Comparison of ENCODE assay signal across 30 mouse cellular contexts in genomic region chr5:27037796-27038195, GRCm38 (mm10).
"Had no signal": no experiment of that assay in that cellular context is flagged by ENCODE, and none has a peak within 500 bp of the region (broad histone marks: within the 10 kb centered on the region; RNA-seq: fewer than 3 reads in every experiment).

No protein-coding gene starts in this region.

- H3K36me3 ChIP-seq: limb, embryonic 10.5 days; limb, embryonic 12.5 days; limb, embryonic 13.5 days; limb, embryonic 15.5 days; liver, embryonic 12.5 days; liver, embryonic 13.5 days; liver, embryonic 15.5 days; lung, embryonic 15.5 days; midbrain, embryonic 10.5 days; midbrain, embryonic 12.5 days; midbrain, embryonic 13.5 days; midbrain, embryonic 15.5 days; neural tube, embryonic 12.5 days had no signal

- H3K9ac ChIP-seq: limb, embryonic 12.5 days; limb, embryonic 13.5 days; limb, embryonic 15.5 days; liver, embryonic 12.5 days; liver, embryonic 13.5 days; liver, embryonic 14.5 days; liver, embryonic 15.5 days; liver, postnatal 0 days; lung, embryonic 14.5 days; lung, embryonic 15.5 days; midbrain, embryonic 12.5 days; midbrain, embryonic 13.5 days; midbrain, embryonic 15.5 days; neural tube, embryonic 12.5 days had no signal

- H3K4me3 ChIP-seq: limb, embryonic 10.5 days; limb, embryonic 12.5 days; limb, embryonic 13.5 days; limb, embryonic 15.5 days; liver, embryonic 12.5 days; liver, embryonic 13.5 days; liver, embryonic 15.5 days; lung, embryonic 15.5 days; megakaryocyte, embryonic 14.5 days; midbrain, embryonic 10.5 days; midbrain, embryonic 12.5 days; midbrain, embryonic 13.5 days; midbrain, embryonic 15.5 days; myocyte; neural tube, embryonic 12.5 days had no signal

- H3K27ac ChIP-seq: limb, embryonic 10.5 days; limb, embryonic 12.5 days; limb, embryonic 13.5 days; limb, embryonic 15.5 days; liver, embryonic 12.5 days; liver, embryonic 13.5 days; liver, embryonic 14.5 days; liver, embryonic 15.5 days; lung, embryonic 15.5 days; macrophage; midbrain, embryonic 10.5 days; midbrain, embryonic 12.5 days; midbrain, embryonic 13.5 days; midbrain, embryonic 15.5 days; neural tube, embryonic 12.5 days had no signal

- H3K4me1 ChIP-seq: limb, embryonic 10.5 days; limb, embryonic 12.5 days; limb, embryonic 13.5 days; limb, embryonic 15.5 days; liver, embryonic 12.5 days; liver, embryonic 13.5 days; liver, embryonic 15.5 days; lung, embryonic 15.5 days; megakaryocyte, embryonic 14.5 days; midbrain, embryonic 10.5 days; midbrain, embryonic 12.5 days; midbrain, embryonic 13.5 days; midbrain, embryonic 15.5 days; neural tube, embryonic 12.5 days had no signal

- DNase-seq: left cerebral cortex, postnatal 4 days; liver; liver, embryonic 13.5 days; liver, postnatal 0 days; lung, adult 18-20 months; lung, adult 2 months; lung, embryonic 14.5 days; lung, postnatal 10 days; lung, postnatal 14 days; lung, postnatal 36 days; lung, postnatal 4 days had no signal

- H3K9me3 ChIP-seq: limb, embryonic 10.5 days; limb, embryonic 12.5 days; limb, embryonic 13.5 days; limb, embryonic 15.5 days; liver, embryonic 12.5 days; liver, embryonic 13.5 days; liver, embryonic 15.5 days; lung, embryonic 15.5 days; midbrain, embryonic 10.5 days; midbrain, embryonic 12.5 days; midbrain, embryonic 13.5 days; midbrain, embryonic 15.5 days; neural tube, embryonic 12.5 days had no signal

- H3K4me2 ChIP-seq: limb, embryonic 12.5 days; limb, embryonic 13.5 days; limb, embryonic 15.5 days; liver, embryonic 11.5 days; liver, embryonic 12.5 days; liver, embryonic 13.5 days; liver, embryonic 15.5 days; lung, embryonic 14.5 days; lung, embryonic 15.5 days; midbrain, embryonic 12.5 days; midbrain, embryonic 13.5 days; midbrain, embryonic 15.5 days; neural tube, embryonic 12.5 days had no signal

- ATAC-seq: liver, embryonic 12.5 days; liver, postnatal 0 days; lung, postnatal 0 days; midbrain, embryonic 13.5 days; midbrain, embryonic 15.5 days; midbrain, embryonic 16.5 days had no signal

- H3K27me3 ChIP-seq: limb, embryonic 12.5 days; limb, embryonic 13.5 days; limb, embryonic 15.5 days; liver, embryonic 12.5 days; liver, embryonic 13.5 days; liver, embryonic 15.5 days; lung, embryonic 15.5 days; megakaryocyte, embryonic 14.5 days; midbrain, embryonic 12.5 days; midbrain, embryonic 13.5 days; midbrain, embryonic 15.5 days; neural tube, embryonic 12.5 days had no signal
